11 mouse cellular contexts compared by ENCODE assay signal in genomic region chr7:27404203-27404942, GRCm38 (mm10). TPM values are rescaled to one million over a fixed set of nuclear protein-coding genes. Genes with fewer than 3 reads are reported as not detected.
DNase-seq lines count a peak whose midpoint lies in the region; ATAC-seq and TF ChIP-seq lines count a peak whose summit lies in the region.
"Had no signal": no experiment of that assay in that cellular context is flagged by ENCODE, and none has a peak within 500 bp of the region (broad histone marks: within the 10 kb centered on the region; RNA-seq: fewer than 3 reads in every experiment).

No protein-coding gene starts in this region.

- 7% methylated on average over 81 of the region's 81 CpGs for WGBS in hindbrain, embryonic 10.5 days
- 15% methylated on average over 81 of the region's 81 CpGs for WGBS in hindbrain, postnatal 0 days
- 7% methylated on average over 78 of the region's 81 CpGs for WGBS in forebrain, embryonic 16.5 days

- peak overlapping the region; percentile 32 for H3K4me3 ChIP-seq in hindbrain, embryonic 10.5 days
- H3K4me3 ChIP-seq in hindbrain, postnatal 0 days (ENCODE audit: low read length) = no peak overlapping the region
- peak overlapping the region; percentile 4; the same call in 1 of the 2 replicates for H3K4me3 ChIP-seq in forebrain, embryonic 16.5 days (replicated peaks; ENCODE audit: low read length)

- DNase-seq in hindbrain, embryonic 10.5 days (ENCODE audit: low spot score) = no peak
- no peak for DNase-seq in hindbrain, postnatal 0 days (ENCODE audit: low spot score)
- peak; percentile 27 for DNase-seq in embryo, embryonic 10 days (ENCODE audit: low spot score)
- no peak for DNase-seq in thymus, postnatal 0 days (ENCODE audit: low spot score)
- DNase-seq in spleen, adult 12 weeks (ENCODE audit: low spot score) = no peak
- no peak for DNase-seq in urinary bladder, adult 2 months (ENCODE audit: low spot score)
- DNase-seq: gastrocnemius, postnatal 36 days had no signal

- H3K4me1 ChIP-seq in hindbrain, embryonic 10.5 days (replicated peaks) = peaks cover 24% of the 10 kb centered on the region
- H3K4me1 ChIP-seq in hindbrain, postnatal 0 days (ENCODE audit: insufficient read depth, low read length) = no peaks in the 10 kb centered on the region
- H3K4me1 ChIP-seq in forebrain, embryonic 16.5 days (replicated peaks; ENCODE audit: control insufficient read depth, insufficient read depth, low read length) = peaks cover 16% of the 10 kb centered on the region

- no peak overlapping the region for H3K27ac ChIP-seq in hindbrain, embryonic 10.5 days
- no peak overlapping the region for H3K27ac ChIP-seq in hindbrain, postnatal 0 days
- H3K27ac ChIP-seq in forebrain, embryonic 16.5 days (ENCODE audit: low read length) = no peak overlapping the region
- H3K27ac ChIP-seq: liver, embryonic 14.5 days had no signal

- no peaks in the 10 kb centered on the region for H3K36me3 ChIP-seq in hindbrain, embryonic 10.5 days
- H3K36me3 ChIP-seq in hindbrain, postnatal 0 days (ENCODE audit: insufficient read depth, low read length) = peaks cover 16% of the 10 kb centered on the region; the same call in 1 of the 2 replicates
- H3K36me3 ChIP-seq in forebrain, embryonic 16.5 days (ENCODE audit: control insufficient read depth, insufficient read depth) = no peaks in the 10 kb centered on the region

- H3K9me3 ChIP-seq in hindbrain, embryonic 10.5 days = peaks cover 8% of the 10 kb centered on the region; the same call in 1 of the 2 replicates
- H3K9me3 ChIP-seq in hindbrain, postnatal 0 days (ENCODE audit: low read length) = no peaks in the 10 kb centered on the region
- peaks cover 10% of the 10 kb centered on the region; the same call in 1 of the 2 replicates for H3K9me3 ChIP-seq in forebrain, embryonic 16.5 days (ENCODE audit: control insufficient read depth, low read length)

- no peak overlapping the region for H3K4me2 ChIP-seq in hindbrain, postnatal 0 days (ENCODE audit: low read depth, low read length)
- no peak overlapping the region for H3K4me2 ChIP-seq in forebrain, embryonic 16.5 days (ENCODE audit: low read length)

- peaks cover 95% of the 10 kb centered on the region for H3K27me3 ChIP-seq in hindbrain, embryonic 10.5 days (ENCODE audit: insufficient read depth, poor library complexity, severe bottlenecking)
- peaks cover 50% of the 10 kb centered on the region for H3K27me3 ChIP-seq in hindbrain, postnatal 0 days (ENCODE audit: insufficient read depth, low read length)
- peaks cover 76% of the 10 kb centered on the region for H3K27me3 ChIP-seq in forebrain, embryonic 16.5 days (replicated peaks; ENCODE audit: control insufficient read depth, insufficient read depth, low read length)

- no peak for TF ChIP-seq CTCF in hindbrain, postnatal 0 days (IDR thresholded peaks at IDR 0.05; ENCODE audit: low read depth)

- H3K9ac ChIP-seq in hindbrain, postnatal 0 days (replicated peaks; ENCODE audit: low read length) = no peak overlapping the region
- no peak overlapping the region for H3K9ac ChIP-seq in forebrain, embryonic 16.5 days (replicated peaks; ENCODE audit: low read depth, low read length)
- H3K9ac ChIP-seq: liver, embryonic 14.5 days had no signal

- no peak for ATAC-seq in hindbrain, postnatal 0 days
- no peak for ATAC-seq in forebrain, embryonic 16.5 days
- 0 out of 2 replicates have a peak, but pooled peaks have one; percentile 18 for ATAC-seq in megakaryocyte progenitor cell, adult 5-6 weeks (replicated peaks; ENCODE audit: poor library complexity)

RNA-seq across cellular contexts. Expression of gene Sptbn4, which starts 43.1 kb away (rescaled TPM):
- 0.33 and 0.34 TPM in 2 replicates for polyA plus RNA-seq in hindbrain, embryonic 10.5 days (2016; fragmentation: Nextera tagmentation; extraction: Ambion mirVana)
- total RNA-seq in hindbrain, postnatal 0 days (2014; rRNA removed) = 24.1 and 24.8 TPM in 2 replicates
- polyA plus RNA-seq in hindbrain, postnatal 0 days (2015; fragmentation: Nextera tagmentation; extraction: Ambion mirVana) = 2.8 and 3.4 TPM in 2 replicates
- 2.3 and 2.5 TPM in 2 replicates for polyA plus RNA-seq in forebrain, embryonic 16.5 days (2015; fragmentation: Nextera tagmentation; extraction: Ambion mirVana)
- total RNA-seq in megakaryocyte progenitor cell, adult 5-6 weeks (2015) = 0.02 and 0.07 TPM in 2 replicates
- total RNA-seq in megakaryocyte progenitor cell, adult 5-6 weeks (2017) = not detected in 2 replicates
- 0.09 and 0.10 TPM in 2 replicates for polyA plus RNA-seq in thymus, postnatal 0 days (2015; fragmentation: Nextera tagmentation; extraction: Ambion mirVana)
- 0.53 and 0.74 TPM in 2 replicates for polyA plus RNA-seq in urinary bladder, adult 2 months (2012; rRNA removed)

RNA-seq across cellular contexts. Expression of gene Blvrb, which starts 43.4 kb away (rescaled TPM):
- polyA plus RNA-seq in hindbrain, embryonic 10.5 days (2016; fragmentation: Nextera tagmentation; extraction: Ambion mirVana) = 40.6 and 41.8 TPM in 2 replicates
- total RNA-seq in hindbrain, postnatal 0 days (2014; rRNA removed) = 19.7 and 23.9 TPM in 2 replicates
- polyA plus RNA-seq in hindbrain, postnatal 0 days (2015; fragmentation: Nextera tagmentation; extraction: Ambion mirVana) = 23.0 and 23.4 TPM in 2 replicates
- 14.9 and 16.8 TPM in 2 replicates for polyA plus RNA-seq in forebrain, embryonic 16.5 days (2015; fragmentation: Nextera tagmentation; extraction: Ambion mirVana)
- 31.8 and 53.4 TPM in 2 replicates for total RNA-seq in megakaryocyte progenitor cell, adult 5-6 weeks (2015)
- total RNA-seq in megakaryocyte progenitor cell, adult 5-6 weeks (2017) = 21.2 and 30.2 TPM in 2 replicates
- polyA plus RNA-seq in thymus, postnatal 0 days (2015; fragmentation: Nextera tagmentation; extraction: Ambion mirVana) = 26.0 and 27.6 TPM in 2 replicates
- 46.5 and 51.3 TPM in 2 replicates for polyA plus RNA-seq in urinary bladder, adult 2 months (2012; rRNA removed)

RNA-seq across cellular contexts. Expression of gene Gm20479, which starts 47.2 kb away (rescaled TPM):
- 0.50 TPM in 1 of 2 replicates, not detected in the other for polyA plus RNA-seq in hindbrain, embryonic 10.5 days (2016; fragmentation: Nextera tagmentation; extraction: Ambion mirVana)
- total RNA-seq in hindbrain, postnatal 0 days (2014; rRNA removed) = not detected in 2 replicates
- not detected in 2 replicates for polyA plus RNA-seq in hindbrain, postnatal 0 days (2015; fragmentation: Nextera tagmentation; extraction: Ambion mirVana)
- polyA plus RNA-seq in forebrain, embryonic 16.5 days (2015; fragmentation: Nextera tagmentation; extraction: Ambion mirVana) = not detected in 2 replicates
- total RNA-seq in megakaryocyte progenitor cell, adult 5-6 weeks (2015) = not detected in 2 replicates
- not detected in 2 replicates for total RNA-seq in megakaryocyte progenitor cell, adult 5-6 weeks (2017)
- 0.44 TPM in 1 of 2 replicates, not detected in the other for polyA plus RNA-seq in thymus, postnatal 0 days (2015; fragmentation: Nextera tagmentation; extraction: Ambion mirVana)
- polyA plus RNA-seq in urinary bladder, adult 2 months (2012; rRNA removed) = 0.43 and 0.67 TPM in 2 replicates
- total RNA-seq: gastrocnemius, postnatal 36 days; MEL had no signal

RNA-seq across cellular contexts. Expression of gene Shkbp1, which starts 48.6 kb away (rescaled TPM):
- polyA plus RNA-seq in hindbrain, embryonic 10.5 days (2016; fragmentation: Nextera tagmentation; extraction: Ambion mirVana) = 76.3 and 87.4 TPM in 2 replicates
- total RNA-seq in hindbrain, postnatal 0 days (2014; rRNA removed) = 27.0 and 31.2 TPM in 2 replicates
- 20.0 and 20.2 TPM in 2 replicates for polyA plus RNA-seq in hindbrain, postnatal 0 days (2015; fragmentation: Nextera tagmentation; extraction: Ambion mirVana)
- 88.1 and 95.5 TPM in 2 replicates for polyA plus RNA-seq in forebrain, embryonic 16.5 days (2015; fragmentation: Nextera tagmentation; extraction: Ambion mirVana)
- 18.8 and 23.9 TPM in 2 replicates for total RNA-seq in megakaryocyte progenitor cell, adult 5-6 weeks (2015)
- 10.7 and 11.0 TPM in 2 replicates for total RNA-seq in megakaryocyte progenitor cell, adult 5-6 weeks (2017)
- polyA plus RNA-seq in thymus, postnatal 0 days (2015; fragmentation: Nextera tagmentation; extraction: Ambion mirVana) = 45.1 and 46.3 TPM in 2 replicates
- polyA plus RNA-seq in urinary bladder, adult 2 months (2012; rRNA removed) = 39.4 and 46.5 TPM in 2 replicates
